Mouse (Mus musculus) embryonic facial prominence, embryonic 11.5 days (tissue): Measurements from ENCODE around the gene Tacc2. TPM values are rescaled to one million over a fixed set of nuclear protein-coding genes. Genes with fewer than 3 reads are reported as not detected.

Source experiments
- ATAC-seq: fragments of 200-750 bp; cut with Nextera tagmentation; replicated peaks from 2 replicates; pipeline ENCODE4 v1.8.0; 2017; ENCODE audit warnings: low read depth; ENCODE audit not compliant: insufficient number of reproducible peaks, low FRiP score, low TSS enrichment
- DNase-seq: peaks from one replicate; pipeline ENCODE4 v3.0.0-alpha.2; 2015; ENCODE audit warnings: low spot score
- H3K27ac ChIP-seq: fragments of 300-500 bp; sonication (generic); replicated peaks from 2 replicates; pipeline ENCODE4 v1.5.1; 2014; ENCODE audit warnings: mild to moderate bottlenecking, low read depth, low read length, control low read depth
- H3K27me3 ChIP-seq: fragments of 300-500 bp; sonication (generic); 2 replicates; pipeline ENCODE4 v1.6.1; 2014; ENCODE audit warnings: mild to moderate bottlenecking, low read length, moderate library complexity, mixed read lengths; ENCODE audit not compliant: control insufficient read depth, insufficient read depth
- H3K36me3 ChIP-seq: fragments of 300-500 bp; sonication (generic); replicated peaks from 2 replicates; pipeline ENCODE4 v1.6.1; 2014; ENCODE audit warnings: low read depth, mild to moderate bottlenecking, low read length, moderate library complexity, mixed read lengths; ENCODE audit not compliant: control insufficient read depth, insufficient read depth
- H3K4me1 ChIP-seq: fragments of 300-500 bp; sonication (generic); 2 replicates; pipeline ENCODE4 v1.6.1; 2014; ENCODE audit warnings: low read length, mixed read lengths; ENCODE audit not compliant: control insufficient read depth, insufficient read depth
- H3K4me2 ChIP-seq: fragments of 300-500 bp; sonication (generic); 2 replicates; pipeline ENCODE4 v1.6.1; 2014; ENCODE audit warnings: low read depth, mild to moderate bottlenecking, control low read depth, low read length, moderate library complexity
- H3K4me3 ChIP-seq: fragments of 300-500 bp; sonication (generic); 2 replicates; pipeline ENCODE4 v1.5.1; 2014; ENCODE audit warnings: low read depth, low read length, control low read depth
- H3K9ac ChIP-seq: fragments of 300-500 bp; sonication (generic); replicated peaks from 2 replicates; pipeline ENCODE4 v1.6.1; 2014; ENCODE audit warnings: mild to moderate bottlenecking, control low read depth, low read length
- H3K9me3 ChIP-seq: fragments of 300-500 bp; sonication (generic); replicated peaks from 2 replicates; pipeline ENCODE4 v1.6.1; 2016; ENCODE audit warnings: mild to moderate bottlenecking, low read length, inconsistent platforms, mixed read lengths; ENCODE audit not compliant: control insufficient read depth
- WGBS: fragments of 180-500 bp; shearing (Covaris S2); extraction: QIAGEN DNeasy Blood & Tissue Kit; methylation state at CpG from one replicate; pipeline ENCODE4 v1.1.7; 2014; 5-methylcytosine and 5-hydroxymethylcytosine counted together
- polyA plus RNA-seq: library from polyadenylated mRNA; unstranded; fragments of >200 nt; fragmentation: Nextera tagmentation; extraction: Ambion mirVana; gene quantifications from 2 replicates; pipeline ENCODE4 v1.2.1, GENCODE M21; 2014

Gene Tacc2
- polyA plus RNA-seq, 1 experiment from 2014 or later, result 39.9 TPM

DNA sequence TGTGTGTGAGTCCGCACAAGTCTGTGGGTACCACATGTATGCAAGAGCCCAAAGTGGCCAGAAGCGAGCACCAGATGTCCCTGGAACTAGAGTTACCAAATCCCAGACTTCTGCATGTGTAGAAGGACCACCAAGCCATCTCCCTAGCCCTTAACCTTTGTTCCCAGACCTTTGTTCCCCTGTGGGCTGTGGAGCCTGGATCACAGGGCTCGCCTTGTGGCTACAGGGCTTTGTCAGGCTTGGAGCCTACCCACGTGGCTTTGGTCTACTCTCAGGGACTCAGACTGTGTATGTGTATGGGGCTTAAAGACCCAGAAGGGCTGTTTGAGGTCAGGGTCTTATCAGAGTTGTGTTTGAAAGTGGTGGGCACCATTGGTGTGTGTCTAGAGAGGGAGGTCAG, 111.4 kb downstream of the Tacc2 start:
- no peaks in the 10 kb centered on the region for H3K27me3 ChIP-seq
- no peaks in the 10 kb centered on the region for H3K36me3 ChIP-seq
- no peak for ATAC-seq
- no peak overlapping the region for H3K9ac ChIP-seq
- no peak for DNase-seq
- no peak overlapping the region for H3K4me2 ChIP-seq
- H3K4me1 ChIP-seq, result peaks cover 4% of the 10 kb centered on the region; the same call in 1 of the 2 replicates
- no peak overlapping the region for H3K27ac ChIP-seq
- no peaks in the 10 kb centered on the region for H3K9me3 ChIP-seq
- WGBS, result 87% methylated on average over 4 of the region's 4 CpGs
- no peak overlapping the region for H3K4me3 ChIP-seq

- Histone ChIP-seq H3K4me3 (no peak overlapping the region), H3K4me1 (peaks cover 9% of the 10 kb centered on the region; the same call in 1 of the 2 replicates), H3K4me2 (no peak overlapping the region), H3K9me3 (no peaks in the 10 kb centered on the region), H3K27me3 (no peaks in the 10 kb centered on the region), H3K9ac (no peak overlapping the region), H3K36me3 (no peaks in the 10 kb centered on the region), H3K27ac (no peak overlapping the region)
- DNase-seq, result no peak
- 54% methylated on average over 6 of the region's 6 CpGs for WGBS
- no peak for ATAC-seq
Observed at GRCm38 (mm10) chr7:130690869-130691268, 113.6 kb downstream of the Tacc2 start.

DNA sequence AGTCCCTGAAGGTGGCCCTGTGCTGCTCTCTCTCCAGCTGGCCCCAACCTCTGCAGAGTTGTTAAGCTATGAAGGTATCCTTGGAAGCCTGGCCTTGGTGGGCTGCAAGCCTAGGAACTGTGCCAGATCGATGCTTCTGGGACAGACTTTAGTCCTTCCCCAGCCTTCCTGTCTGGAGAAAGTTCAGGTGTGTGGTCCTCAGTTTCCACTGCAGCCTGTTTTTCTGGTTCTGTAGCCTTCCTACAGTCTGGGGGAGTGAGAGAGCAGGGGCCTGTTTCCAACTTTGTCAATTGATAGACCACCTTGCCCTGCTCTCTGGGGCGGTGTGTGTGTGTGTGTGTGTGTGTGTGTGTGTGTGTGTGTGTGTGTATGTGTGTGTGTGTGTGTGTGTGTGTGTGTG, 114.7 kb downstream of the Tacc2 start:
- Histone ChIP-seq H3K4me1 (peaks cover 9% of the 10 kb centered on the region; the same call in 1 of the 2 replicates), H3K9ac (peak overlapping the region; percentile 88), H3K4me3 (no peak overlapping the region; the same call in 1 of the 2 replicates), H3K4me2 (peak overlapping the region; percentile 83), H3K27ac (peak overlapping the region; percentile 90), H3K9me3 (no peaks in the 10 kb centered on the region), H3K27me3 (no peaks in the 10 kb centered on the region), H3K36me3 (no peaks in the 10 kb centered on the region)
- ATAC-seq (no peak), DNase-seq (peak; percentile 29)
- WGBS, result 41% methylated on average over 2 of the region's 2 CpGs

DNA sequence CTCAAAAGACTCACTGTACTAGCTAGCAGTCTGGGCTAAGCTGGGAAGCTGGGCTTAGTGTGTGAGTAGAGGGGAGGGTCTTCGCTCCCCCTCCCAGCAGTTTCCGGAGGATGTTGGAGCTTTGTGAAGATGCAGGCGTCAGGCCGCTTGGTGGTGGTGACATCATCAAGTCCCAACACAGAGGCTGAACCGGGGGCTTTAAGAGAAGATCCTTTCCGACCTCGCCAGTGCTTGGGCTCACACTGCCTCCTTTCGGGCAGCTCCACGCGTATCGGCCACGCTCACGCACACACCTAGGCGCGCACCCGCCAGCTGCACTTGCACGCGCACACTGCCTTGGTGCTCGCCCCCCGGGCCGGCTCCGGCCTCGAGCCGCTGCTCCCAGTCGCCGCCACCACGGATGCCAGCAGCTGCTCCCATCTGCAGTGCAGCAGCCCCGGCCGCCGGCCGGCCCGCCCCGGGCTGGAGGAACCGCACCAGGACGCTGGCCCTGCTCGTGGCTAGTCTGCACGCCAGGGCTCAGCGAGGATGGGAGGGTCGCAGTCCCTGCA, 115.2 kb downstream of the Tacc2 start:
- Histone ChIP-seq H3K4me2 (peak overlapping the region; percentile 83), H3K4me3 (peak overlapping the region; percentile 66), H3K36me3 (no peaks in the 10 kb centered on the region), H3K4me1 (peaks cover 9% of the 10 kb centered on the region; the same call in 1 of the 2 replicates), H3K27ac (peak overlapping the region; percentile 90), H3K9ac (peak overlapping the region; percentile 88), H3K27me3 (no peaks in the 10 kb centered on the region), H3K9me3 (no peaks in the 10 kb centered on the region)
- ATAC-seq (peak; percentile 81), DNase-seq (peak; percentile 89)
- under 1% methylated on average over 39 of the region's 39 CpGs for WGBS

GRCm38 (mm10) chr7:130692943-130693799, 115.9 kb downstream of the Tacc2 start:
- H3K27me3 ChIP-seq, result no peaks in the 10 kb centered on the region
- peak overlapping the region; percentile 66 for H3K4me3 ChIP-seq
- peak; percentile 60 for DNase-seq
- ATAC-seq, result peak; percentile 34
- H3K9me3 ChIP-seq, result no peaks in the 10 kb centered on the region
- peak overlapping the region; percentile 88 for H3K9ac ChIP-seq
- WGBS, result under 1% methylated on average over 19 of the region's 19 CpGs
- H3K4me1 ChIP-seq, result peaks cover 9% of the 10 kb centered on the region; the same call in 1 of the 2 replicates
- H3K36me3 ChIP-seq, result no peaks in the 10 kb centered on the region
- peak overlapping the region; percentile 83 for H3K4me2 ChIP-seq
- peak overlapping the region; percentile 90 for H3K27ac ChIP-seq

DNA sequence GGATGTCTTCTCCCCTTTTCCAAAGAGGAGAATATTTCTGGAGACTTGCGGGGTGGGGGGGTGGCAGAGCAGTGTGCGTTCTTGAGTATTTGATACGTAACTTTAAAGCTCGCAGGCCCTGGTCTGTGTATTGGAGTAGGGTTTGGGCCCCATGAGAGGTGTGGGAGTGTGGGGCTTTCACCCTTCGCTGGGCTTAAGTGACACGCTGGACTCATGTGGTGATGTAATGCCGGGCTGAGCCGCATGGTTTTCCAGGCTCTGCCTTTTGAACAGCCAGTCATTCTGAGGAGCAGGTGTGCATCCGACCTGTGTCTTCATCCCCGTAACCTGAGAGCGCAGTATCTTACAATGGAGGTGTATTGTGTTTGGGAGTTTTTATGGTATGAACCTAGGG, 116.6 kb downstream of the Tacc2 start:
- no peak; the same call in 1 of the 2 replicates for ATAC-seq
- peak; percentile 63 for DNase-seq
- H3K9me3 ChIP-seq, result no peaks in the 10 kb centered on the region
- no peaks in the 10 kb centered on the region for H3K27me3 ChIP-seq
- 23% methylated on average over 11 of the region's 11 CpGs for WGBS
- H3K4me3 ChIP-seq, result peak overlapping the region; percentile 66
- H3K4me2 ChIP-seq, result peak overlapping the region; percentile 83
- peak overlapping the region; percentile 90 for H3K27ac ChIP-seq
- H3K4me1 ChIP-seq, result peaks cover 9% of the 10 kb centered on the region; the same call in 1 of the 2 replicates
- H3K9ac ChIP-seq, result peak overlapping the region; percentile 88
- H3K36me3 ChIP-seq, result no peaks in the 10 kb centered on the region

GRCm38 (mm10) chr7:130695669-130696338, 118.6 kb downstream of the Tacc2 start:
- 71% methylated on average over 13 of the region's 13 CpGs for WGBS
- 0 out of 2 replicates have a peak overlapping the region, but pooled peaks have one; percentile 7 for H3K9ac ChIP-seq
- H3K27ac ChIP-seq, result no peak overlapping the region
- H3K4me2 ChIP-seq, result no peak overlapping the region; the same call in 1 of the 2 replicates
- no peak for DNase-seq
- no peak for ATAC-seq
- H3K4me3 ChIP-seq, result no peak overlapping the region
- no peaks in the 10 kb centered on the region for H3K27me3 ChIP-seq
- no peaks in the 10 kb centered on the region for H3K9me3 ChIP-seq
- H3K36me3 ChIP-seq, result no peaks in the 10 kb centered on the region
- H3K4me1 ChIP-seq, result peaks cover 9% of the 10 kb centered on the region; the same call in 1 of the 2 replicates
